Mouse (Mus musculus) testis, postnatal 14 days (tissue): ENCODE data around the gene Slc39a10.
"Not testable (repeated sequence)": the region's sequence is repeated elsewhere in the genome, so short reads cannot be mapped to it uniquely, and the experiment has no call there.

ENCODE experiments used
- DNase-seq: peaks from one replicate; pipeline ENCODE4 v3.0.0; 2021; ENCODE audit warnings: low spot score

Slc39a10 gene

DNA sequence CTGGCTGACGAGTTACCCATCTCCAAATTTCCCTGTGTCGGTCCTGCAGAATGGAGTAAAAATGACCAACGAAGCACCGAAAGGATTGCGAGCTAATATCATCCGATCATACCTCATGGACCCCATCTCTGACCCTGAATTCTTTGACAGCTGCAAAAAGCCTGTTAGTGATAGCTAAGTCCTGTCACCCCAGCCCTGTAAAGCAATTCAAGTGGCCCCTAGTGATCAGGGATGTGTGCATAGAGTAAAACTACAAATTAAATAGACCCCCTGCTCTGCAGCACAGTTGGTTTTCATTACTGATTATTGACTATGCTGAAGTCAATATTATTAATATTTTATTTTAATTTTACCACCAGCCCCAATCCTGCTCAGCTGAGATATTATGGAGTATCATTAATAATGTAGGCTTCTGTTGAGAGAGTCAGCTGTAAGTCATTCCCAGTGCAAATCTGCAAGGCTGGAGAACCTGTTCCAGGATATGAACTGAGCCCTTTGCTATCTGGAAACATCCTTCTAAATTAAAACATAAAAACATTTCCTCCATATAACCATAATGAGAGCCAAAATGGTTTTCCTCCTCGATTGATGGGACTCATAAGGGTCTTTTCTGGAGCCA is 122.5 kb downstream of the Slc39a10 start:
- DNase-seq: not testable (repeated sequence)

GRCm38 (mm10) chr1:46769318-46769717 is 123.3 kb downstream of the Slc39a10 start:
- DNase-seq: not testable (repeated sequence)

- DNase-seq: not testable (repeated sequence)
These were observed 128.1 kb downstream of the Slc39a10 start for GRCm38 (mm10) chr1:46764600-46764999.
